ENCODE assay signal across 8 mouse cellular contexts in the genomic region with DNA sequence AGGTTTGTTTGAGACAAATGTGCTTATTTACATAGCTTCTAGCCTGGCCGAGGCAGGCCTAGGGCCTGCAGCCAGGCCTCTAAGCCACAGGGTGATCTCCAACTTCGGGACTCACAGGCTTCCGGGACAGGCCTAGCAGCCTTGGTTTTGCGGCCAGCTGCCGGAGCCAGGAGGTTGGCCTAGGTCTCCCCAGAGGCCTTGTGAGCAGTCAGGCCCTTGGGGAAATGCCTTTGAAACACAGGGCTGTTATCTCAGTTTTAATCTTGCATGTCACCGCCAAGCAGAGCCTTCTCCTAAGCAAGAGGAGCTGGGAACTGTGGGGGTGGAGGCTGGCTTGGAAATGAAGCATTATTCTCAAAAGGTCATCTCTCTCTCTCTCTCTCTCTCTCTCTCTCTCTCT.
DNase-seq lines count a peak whose midpoint lies in the region; ATAC-seq lines count a peak whose summit lies in the region.

No protein-coding gene starts in this region.

- WGBS in hindbrain, embryonic 13.5 days: 45% methylated on average over 6 of the region's 6 CpGs

- H3K9ac ChIP-seq in hindbrain, embryonic 13.5 days: no peak overlapping the region

- H3K27me3 ChIP-seq in hindbrain, embryonic 13.5 days: 0 out of 2 replicates have a peak, but pooled peaks cover 2% of the 10 kb centered on the region

- peaks cover 39% of the 10 kb centered on the region for H3K4me1 ChIP-seq in hindbrain, embryonic 13.5 days (replicated peaks)

- DNase-seq in CD4-positive helper T cell, adult 2 months (ENCODE audit: low read depth, low spot score): peak; percentile 61
- peak; percentile 98 for DNase-seq in fat pad, adult 2 months (ENCODE audit: extremely low read depth, low read depth, low spot score)
- peak; percentile 44 for DNase-seq in liver
- peak; percentile 52 to 69 for DNase-seq in natural killer cell, adult 2 months (ENCODE audit: low spot score in 2 of 2)
- DNase-seq in thymus, postnatal 36 days: peak; percentile 30 to 45
- DNase-seq in cerebellum, adult 11 months: no peak

- peak overlapping the region; percentile 64; the same call in 1 of the 2 replicates for H3K27ac ChIP-seq in hindbrain, embryonic 13.5 days

- no peaks in the 10 kb centered on the region for H3K36me3 ChIP-seq in hindbrain, embryonic 13.5 days

- no peak overlapping the region for H3K4me3 ChIP-seq in hindbrain, embryonic 13.5 days

- peak; percentile 54 for ATAC-seq in activated CD4-positive, CD25-positive, alpha-beta regulatory T cell, adult 4 months
- no peak for ATAC-seq in hindbrain, embryonic 13.5 days (ENCODE audit: low FRiP score)

- no peak overlapping the region for H3K4me2 ChIP-seq in hindbrain, embryonic 13.5 days

- H3K9me3 ChIP-seq in hindbrain, embryonic 13.5 days: no peaks in the 10 kb centered on the region
